In the genomic region with DNA sequence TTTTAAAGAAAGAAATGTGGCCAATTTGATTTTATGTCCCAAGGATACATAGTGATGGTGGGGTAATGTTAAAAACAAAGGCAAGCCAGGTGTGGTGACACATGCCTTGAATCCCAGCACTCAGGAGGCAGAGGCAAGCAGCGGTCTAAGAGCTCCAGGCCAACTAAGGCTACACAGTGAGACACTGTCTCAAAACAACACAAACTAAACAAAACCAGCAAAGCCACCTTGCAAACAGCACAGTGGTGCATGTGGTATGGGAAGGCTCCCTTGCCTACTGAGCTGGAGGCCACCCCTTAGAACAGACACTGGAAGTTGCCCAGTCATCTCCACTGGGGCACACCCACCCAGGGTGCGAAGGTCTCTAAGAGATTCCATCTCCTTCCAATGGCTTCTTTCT, we compare ENCODE assay signal across 8 mouse cellular contexts. TPM values are rescaled to one million over a fixed set of nuclear protein-coding genes. Genes with fewer than 3 reads are reported as not detected.
DNase-seq lines count a peak whose midpoint lies in the region; ATAC-seq and TF ChIP-seq lines count a peak whose summit lies in the region.

No protein-coding gene starts in this region.

- in situ Hi-C loops in ES-E14 (cut with MboI; ENCODE audit: low sequenced_read_pairs in 2 of 2, unreplicated experiment in 2 of 2): loop anchor here in 1 of 2 experiments (25.0 kb wide), 1 partner anchor 223 kb away; a partner anchor contains a TSS

- peaks cover 8 to 15% of the 10 kb centered on the region in 2 experiments for H3K4me1 ChIP-seq in ES-E14 (ENCODE audit: control insufficient read depth in 2 of 2, insufficient read depth in 2 of 2, low read length in 2 of 2, poor library complexity in 1 of 2)
- peaks cover 39% of the 10 kb centered on the region for H3K4me1 ChIP-seq in hindbrain, embryonic 13.5 days (replicated peaks)
- H3K4me1 ChIP-seq in midbrain, embryonic 10.5 days: peaks cover 38% of the 10 kb centered on the region

- peaks cover 9% of the 10 kb centered on the region for H3K36me3 ChIP-seq in ES-E14 (ENCODE audit: control insufficient read depth, insufficient read depth, low read length, poor library complexity, severe bottlenecking)
- H3K36me3 ChIP-seq in hindbrain, embryonic 13.5 days: peaks cover 30% of the 10 kb centered on the region
- H3K36me3 ChIP-seq in midbrain, embryonic 10.5 days: peaks cover 52% of the 10 kb centered on the region

- no peaks in the 10 kb centered on the region for H3K9me3 ChIP-seq in ES-E14 (ENCODE audit: control insufficient read depth, insufficient read depth, low read depth, low read length)
- H3K9me3 ChIP-seq in hindbrain, embryonic 13.5 days: peaks cover 4% of the 10 kb centered on the region; the same call in 1 of the 2 replicates
- 0 out of 2 replicates have a peak, but pooled peaks cover 5% of the 10 kb centered on the region for H3K9me3 ChIP-seq in midbrain, embryonic 10.5 days (replicated peaks)

- H3K4me3 ChIP-seq in ES-E14 (ENCODE audit: insufficient read depth in 1 of 2, low read depth in 1 of 2, low read length in 2 of 2, poor library complexity in 1 of 2, severe bottlenecking in 1 of 2): peak overlapping the region; percentile 81 to 90
- peak overlapping the region; percentile 92 for H3K4me3 ChIP-seq in hindbrain, embryonic 13.5 days
- H3K4me3 ChIP-seq in midbrain, embryonic 10.5 days: peak overlapping the region; percentile 91

- H3K27ac ChIP-seq in ES-E14 (ENCODE audit: insufficient read depth, low read depth, low read length, poor library complexity, severe bottlenecking): no peak overlapping the region
- peak overlapping the region; percentile 97 for H3K27ac ChIP-seq in hindbrain, embryonic 13.5 days
- H3K27ac ChIP-seq in midbrain, embryonic 10.5 days (replicated peaks): peak overlapping the region; percentile 98

- WGBS in hindbrain, embryonic 13.5 days: 75% methylated on average over 2 of the region's 2 CpGs
- 72% methylated on average over 2 of the region's 2 CpGs for WGBS in midbrain, embryonic 10.5 days

- peak overlapping the region; percentile 82 for H3K4me2 ChIP-seq in hindbrain, embryonic 13.5 days

- no peak overlapping the region for H3K9ac ChIP-seq in ES-E14 (ENCODE audit: insufficient read depth, low read depth, low read length, poor library complexity, severe bottlenecking)
- H3K9ac ChIP-seq in hindbrain, embryonic 13.5 days: peak overlapping the region; percentile 99

- ATAC-seq in hindbrain, embryonic 13.5 days (ENCODE audit: low FRiP score): no peak

- no peaks in the 10 kb centered on the region for H3K27me3 ChIP-seq in hindbrain, embryonic 13.5 days
- peaks cover 14% of the 10 kb centered on the region; the same call in 1 of the 2 replicates for H3K27me3 ChIP-seq in midbrain, embryonic 10.5 days (ENCODE audit: low read depth, poor library complexity, severe bottlenecking)

- DNase-seq in CD4-positive helper T cell, adult 2 months (ENCODE audit: low read depth, low spot score): peak; percentile 25
- DNase-seq in ES-E14 (ENCODE audit: low read depth, low spot score): no peak
- DNase-seq in midbrain, embryonic 10.5 days (ENCODE audit: low spot score): no peak
- DNase-seq in right cerebral cortex, adult 2 months (ENCODE audit: low spot score in 2 of 2): no peak
- DNase-seq in adrenal gland, postnatal 36 days: no peak
- DNase-seq in kidney, adult 18-20 months: no peak
- no peak for DNase-seq in kidney, adult 11 months

TF ChIP-seq in ES-E14, 5 proteins besides CTCF, POLR2A, EP300 and RAD21:
- 0 out of 2 replicates have a peak, but pooled peaks have one; percentile 25 for TF ChIP-seq MAFK (IDR thresholded peaks at IDR 0.05; ENCODE audit: insufficient read depth, low read depth, low read length)
- no peak for TF ChIP-seq CHD2 (IDR thresholded peaks at IDR 0.05; ENCODE audit: low read depth, low read length)
- TF ChIP-seq ZC3H11A (IDR thresholded peaks at IDR 0.05; ENCODE audit: borderline replicate concordance, low read depth, low read length): no peak
- TF ChIP-seq HCFC1 (IDR thresholded peaks at IDR 0.05; ENCODE audit: borderline replicate concordance, insufficient read depth, low read length): no peak
- TF ChIP-seq ZNF384 (IDR thresholded peaks at IDR 0.05; ENCODE audit: low read depth, low read length): no peak
TF ChIP-seq in ES-E14: peak in this region for 1.

RNA-seq across cellular contexts. Expression of a gene that starts 1.0 kb away (rescaled TPM):
- total RNA-seq in ES-E14 (2012; rRNA removed): 31.1 and 78.3 TPM in 2 replicates
- polyA plus RNA-seq in hindbrain, embryonic 13.5 days (2015; fragmentation: Nextera tagmentation; extraction: Ambion mirVana): 44.8 and 47.2 TPM in 2 replicates
- 26.8 and 29.4 TPM in 2 replicates for polyA plus RNA-seq in midbrain, embryonic 10.5 days (2016; fragmentation: Nextera tagmentation; extraction: Ambion mirVana)
- under 1 TPM; 0.83 to 0.95 TPM for total RNA-seq in adrenal gland, postnatal 36 days (2021)

RNA-seq across cellular contexts. Expression of a gene that starts 18.1 kb away (rescaled TPM):
- 8.0 and 12.2 TPM in 2 replicates for total RNA-seq in ES-E14 (2012; rRNA removed)
- polyA plus RNA-seq in hindbrain, embryonic 13.5 days (2015; fragmentation: Nextera tagmentation; extraction: Ambion mirVana): 0.27 and 0.32 TPM in 2 replicates
- 1.8 and 2.0 TPM in 2 replicates for polyA plus RNA-seq in midbrain, embryonic 10.5 days (2016; fragmentation: Nextera tagmentation; extraction: Ambion mirVana)
- total RNA-seq in adrenal gland, postnatal 36 days (2021): 1 to 10 TPM; 1.4 to 1.5 TPM

RNA-seq across cellular contexts. Expression of a gene that starts 31.0 kb away (rescaled TPM):
- not detected in 2 replicates for total RNA-seq in ES-E14 (2012; rRNA removed)
- not detected in 2 replicates for polyA plus RNA-seq in hindbrain, embryonic 13.5 days (2015; fragmentation: Nextera tagmentation; extraction: Ambion mirVana)
- polyA plus RNA-seq in midbrain, embryonic 10.5 days (2016; fragmentation: Nextera tagmentation; extraction: Ambion mirVana): not detected in 2 replicates
- not detected for total RNA-seq in adrenal gland, postnatal 36 days (2021)

RNA-seq across cellular contexts. Expression of a gene that starts 40.4 kb away (rescaled TPM):
- 18.2 and 56.2 TPM in 2 replicates for total RNA-seq in ES-E14 (2012; rRNA removed)
- 1.7 and 2.9 TPM in 2 replicates for polyA plus RNA-seq in hindbrain, embryonic 13.5 days (2015; fragmentation: Nextera tagmentation; extraction: Ambion mirVana)
- 2.3 and 2.5 TPM in 2 replicates for polyA plus RNA-seq in midbrain, embryonic 10.5 days (2016; fragmentation: Nextera tagmentation; extraction: Ambion mirVana)
- total RNA-seq in adrenal gland, postnatal 36 days (2021): 1 to 10 TPM; 2.4 to 4.3 TPM

RNA-seq across cellular contexts. Expression of a gene that starts 42.2 kb away (rescaled TPM):
- total RNA-seq in ES-E14 (2012; rRNA removed): 0.36 TPM in 1 of 2 replicates, not detected in the other
- 0.53 TPM in 2 replicates for polyA plus RNA-seq in hindbrain, embryonic 13.5 days (2015; fragmentation: Nextera tagmentation; extraction: Ambion mirVana)
- polyA plus RNA-seq in midbrain, embryonic 10.5 days (2016; fragmentation: Nextera tagmentation; extraction: Ambion mirVana): 0.21 TPM in 1 of 2 replicates, not detected in the other
- under 1 TPM in 1 of 2 experiments, not detected in 1; 0.99 TPM for total RNA-seq in adrenal gland, postnatal 36 days (2021)

Comparison
In these comparisons a context has a peak if more than half of its experiments do, and no peak if none do; other contexts are left out.
1. RNA of a gene that starts 1.0 kb away (total RNA-seq): 31.1 to 78.3 TPM in ES-E14; 0.83 to 0.95 TPM in adrenal gland, postnatal 36 days; every median in the first group is over 10 times any median in the second.
2. Peak in every context shown above with its lines, with median percentiles within 50 percentile points of each other: H3K4me3 ChIP-seq.